Mouse (Mus musculus): ENCODE measurements around the gene Slc7a15.

- TF ChIP-seq POLR2A (IDR thresholded peaks at IDR 0.05; ENCODE audit: control insufficient read depth, extremely low read depth, insufficient read depth, low read length, poor library complexity), result no peak
- TF ChIP-seq CTCF (IDR thresholded peaks at IDR 0.05; ENCODE audit: borderline replicate concordance, control insufficient read depth, extremely low read depth, insufficient read depth, low read length, poor library complexity), result no peak
Observed at GRCm38 (mm10) chr12:8522711-8523110, 76.2 kb downstream of the Slc7a15 start.

Measured in thymus, adult 2 months (tissue).